Mouse (Mus musculus): Measurements from ENCODE around the gene Tmem150c.
A peak's percentile ranks its signal among the peaks of the same experiment; 100 is the strongest.

Gene Tmem150c

DNA sequence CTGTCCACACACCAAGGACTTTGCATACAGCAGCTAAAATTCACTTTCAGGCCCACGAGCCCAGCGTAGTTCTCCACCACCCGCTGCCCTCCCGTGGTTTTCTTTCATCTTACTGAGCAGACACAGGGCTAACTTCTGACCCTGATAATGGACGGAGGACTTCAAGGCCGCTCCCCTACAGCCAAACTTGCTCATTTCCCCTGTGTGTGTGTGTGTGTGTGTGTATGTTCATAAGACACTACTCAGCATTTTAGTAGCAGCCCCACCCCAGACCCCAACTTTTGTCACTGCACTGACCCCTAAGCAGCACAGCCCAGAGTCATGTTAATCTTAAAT, at the start of gene Tmem150c:
Tmem150c (minus strand) TSS at position 171 of the 336 bp plus-strand sequence.
- no peak for DNase-seq (ENCODE audit: low spot score)

DNA sequence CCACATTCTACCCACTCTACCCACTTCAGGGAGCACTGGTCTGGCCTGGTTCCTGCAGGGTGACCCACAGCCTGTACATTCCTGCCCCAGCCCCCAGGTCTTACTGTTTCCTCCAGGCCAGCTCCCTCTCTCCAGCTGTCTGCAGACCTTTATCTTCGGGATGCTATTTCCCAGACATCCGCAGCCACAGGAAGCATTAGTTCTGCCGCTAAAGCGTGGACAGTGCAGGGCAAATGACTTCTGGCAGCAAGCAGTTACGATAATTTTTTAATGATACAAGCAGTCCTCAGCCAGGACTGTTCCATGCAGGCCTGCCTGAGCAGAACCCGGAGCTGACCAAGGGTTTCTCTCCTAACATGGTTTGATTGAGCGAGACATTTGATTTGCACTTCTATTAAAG, 49.5 kb upstream of the Tmem150c start:
- DNase-seq (ENCODE audit: low spot score) = no peak

DNA sequence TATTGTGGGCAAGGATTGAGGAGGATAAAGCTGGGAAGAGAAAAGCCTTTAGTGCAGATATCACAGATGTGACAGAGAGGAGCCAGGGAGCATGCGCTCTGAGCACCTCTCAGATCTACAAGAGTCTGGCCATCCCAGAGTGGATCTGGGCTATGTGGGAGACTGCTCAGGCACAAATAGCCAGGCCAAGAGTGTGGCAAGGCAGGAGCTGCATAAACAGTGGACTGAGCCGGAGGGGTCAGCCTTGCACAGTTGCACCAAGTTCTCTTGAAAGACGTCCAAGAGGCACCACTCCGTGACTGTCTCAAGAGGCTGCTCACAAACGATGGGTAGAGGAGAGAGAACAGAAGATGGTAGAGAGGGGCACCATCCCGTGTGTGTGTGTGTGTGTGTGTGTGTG, 47.1 kb upstream of the Tmem150c start:
- no peak for DNase-seq (ENCODE audit: low spot score)

DNA sequence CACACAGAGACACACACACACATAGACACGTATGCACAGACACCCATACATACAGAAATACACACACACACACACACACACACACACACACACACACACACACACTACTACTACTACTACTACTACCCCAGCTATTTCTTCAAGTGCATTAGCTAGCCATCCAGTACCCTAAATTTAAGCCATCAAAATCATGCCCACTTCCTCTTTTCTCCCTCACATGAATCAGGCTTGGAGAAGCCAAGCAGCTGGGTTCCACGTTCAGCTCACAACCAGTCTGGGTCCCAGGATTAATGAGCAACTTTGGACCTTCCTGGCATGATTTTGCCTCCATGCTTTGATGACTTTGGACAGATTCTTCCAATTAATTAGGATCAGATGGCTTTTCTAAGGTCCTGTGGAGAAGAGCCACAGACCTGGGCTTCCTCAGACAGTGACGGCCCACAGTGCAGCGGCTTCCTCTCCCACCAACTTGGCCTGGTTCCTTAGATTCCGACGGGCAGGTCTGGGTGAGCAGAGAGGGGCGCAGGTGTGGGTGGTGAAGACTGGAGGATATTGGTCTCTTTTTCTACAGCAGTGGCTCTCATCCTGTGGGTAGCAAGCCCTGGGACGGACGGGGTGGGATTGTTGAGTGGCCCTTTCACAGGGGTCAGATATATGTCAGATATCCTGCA, 46.0 kb upstream of the Tmem150c start:
- no peak for DNase-seq (ENCODE audit: low spot score)

DNA sequence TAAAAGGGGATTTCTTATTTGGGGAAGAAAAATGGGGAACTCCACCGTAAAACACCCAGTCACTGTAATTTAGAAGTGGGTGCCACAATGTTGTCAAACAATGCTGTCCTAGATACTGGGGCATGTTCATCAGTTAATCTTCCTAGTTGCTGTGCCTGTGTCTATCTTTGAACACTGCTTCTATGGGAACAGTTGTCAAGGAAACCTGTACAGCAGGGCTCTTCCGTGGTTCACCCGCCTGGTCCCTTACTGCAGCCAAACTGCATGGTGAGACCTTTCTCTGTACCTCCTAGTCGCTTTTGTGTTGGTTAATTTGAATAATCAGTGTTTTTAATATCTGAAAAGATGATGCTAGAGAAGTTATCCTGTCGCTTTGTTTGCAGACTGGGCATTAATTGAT, 41.2 kb upstream of the Tmem150c start:
- peak; percentile 53 for DNase-seq (ENCODE audit: low spot score)

DNA sequence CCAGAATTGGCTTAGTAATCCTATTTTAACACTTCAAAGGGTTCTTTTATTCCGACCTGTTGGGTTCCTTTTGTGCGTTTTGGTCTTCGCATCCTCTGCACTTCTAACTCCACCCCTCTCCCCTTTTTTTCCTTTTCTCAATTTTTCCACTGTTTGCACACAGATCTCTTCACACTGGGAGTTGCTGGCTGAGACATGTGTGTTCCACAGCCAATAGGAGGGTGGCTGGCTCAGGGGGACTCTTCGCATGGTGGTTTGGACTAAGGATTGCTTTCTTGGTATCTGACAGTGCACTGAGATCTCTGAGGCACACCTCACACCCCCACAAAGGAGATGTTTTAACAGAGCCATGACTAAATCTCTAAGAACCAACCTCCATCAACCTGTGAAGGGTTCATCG, 40.7 kb upstream of the Tmem150c start:
- no peak for DNase-seq (ENCODE audit: low spot score)

DNA sequence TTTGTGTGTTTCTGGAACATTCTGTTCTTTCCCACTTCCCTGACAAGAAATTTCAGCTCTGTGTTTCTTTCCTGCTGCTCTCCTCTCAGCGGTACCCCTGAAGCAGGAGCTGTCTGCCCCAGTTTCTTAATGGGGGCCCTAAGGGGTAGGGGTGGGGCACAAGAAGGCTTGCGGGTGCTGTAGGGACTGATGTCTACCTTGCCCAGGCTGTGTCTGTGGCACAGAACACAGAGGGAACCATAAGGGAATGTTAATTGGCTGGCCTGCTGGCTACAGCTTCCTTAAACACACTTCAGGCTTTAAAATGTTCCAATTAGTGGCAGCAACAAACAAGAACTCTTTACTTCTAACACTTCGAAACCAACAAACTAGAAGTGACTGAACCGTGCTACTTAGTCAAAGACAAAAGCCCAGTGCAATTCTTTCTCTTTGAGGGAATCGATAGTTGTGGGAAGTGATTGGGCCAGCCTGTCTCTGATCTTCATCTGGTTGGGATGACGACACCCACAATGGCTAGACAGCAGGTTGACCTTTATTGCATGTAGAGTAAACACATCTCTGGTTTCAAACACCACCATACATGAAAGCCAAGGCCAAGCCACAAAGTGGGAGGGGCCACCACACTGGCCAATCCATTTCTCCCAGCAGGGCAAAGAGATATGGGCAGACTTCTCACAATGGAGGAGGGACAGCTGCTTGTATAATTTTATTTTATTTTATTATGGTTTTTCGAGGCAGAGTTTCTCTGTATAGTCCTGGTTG, 39.7 kb upstream of the Tmem150c start:
- DNase-seq (ENCODE audit: low spot score) = no peak

DNA sequence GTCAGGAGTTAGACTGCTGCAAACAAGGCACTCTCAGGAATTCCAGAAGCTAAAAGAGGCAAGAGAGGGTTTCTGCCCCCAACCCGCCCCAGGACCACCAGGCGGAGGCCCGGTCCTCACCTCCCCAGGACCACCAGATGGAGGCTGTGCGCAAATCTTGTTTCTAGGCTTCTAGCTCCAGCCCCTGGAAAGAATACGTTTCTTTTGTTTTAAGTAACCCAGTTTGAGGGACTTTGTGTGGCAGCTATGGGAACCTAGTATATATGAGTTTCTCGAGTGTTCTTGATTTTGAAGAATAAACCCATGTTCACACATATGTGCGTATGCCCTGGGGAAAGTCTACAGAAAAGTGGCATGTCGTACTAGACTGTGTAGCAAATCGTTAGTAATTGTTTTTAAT, 37.9 kb upstream of the Tmem150c start:
- DNase-seq (ENCODE audit: low spot score) = no peak

DNA sequence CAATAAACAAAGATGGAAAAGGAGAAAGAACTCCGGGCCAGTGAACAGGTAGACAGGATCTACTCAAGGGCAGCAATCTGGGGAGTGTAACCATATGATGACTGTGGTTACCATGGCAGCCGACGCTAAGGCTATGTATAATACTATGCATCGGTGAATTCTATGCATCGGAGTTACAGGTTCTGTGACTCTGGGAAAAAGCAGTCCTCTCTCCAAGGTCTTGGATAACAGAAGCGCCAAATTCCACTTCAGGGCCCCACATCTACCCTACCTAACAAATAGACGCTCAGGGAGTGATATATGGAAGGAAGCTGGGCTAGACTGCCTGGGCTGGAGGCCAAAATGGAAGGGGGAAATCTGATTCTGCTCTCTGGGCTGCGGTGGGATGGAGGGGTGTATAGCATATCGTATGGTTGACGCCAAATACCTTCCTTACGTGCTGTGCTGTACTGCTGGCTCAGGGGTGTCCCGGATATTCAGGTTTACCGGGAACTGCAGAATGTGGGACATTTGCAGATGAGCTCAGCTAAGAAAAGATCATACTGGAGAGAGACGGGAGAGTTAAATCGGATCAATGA, 37.3 kb upstream of the Tmem150c start:
- DNase-seq (ENCODE audit: low spot score) = no peak

DNA sequence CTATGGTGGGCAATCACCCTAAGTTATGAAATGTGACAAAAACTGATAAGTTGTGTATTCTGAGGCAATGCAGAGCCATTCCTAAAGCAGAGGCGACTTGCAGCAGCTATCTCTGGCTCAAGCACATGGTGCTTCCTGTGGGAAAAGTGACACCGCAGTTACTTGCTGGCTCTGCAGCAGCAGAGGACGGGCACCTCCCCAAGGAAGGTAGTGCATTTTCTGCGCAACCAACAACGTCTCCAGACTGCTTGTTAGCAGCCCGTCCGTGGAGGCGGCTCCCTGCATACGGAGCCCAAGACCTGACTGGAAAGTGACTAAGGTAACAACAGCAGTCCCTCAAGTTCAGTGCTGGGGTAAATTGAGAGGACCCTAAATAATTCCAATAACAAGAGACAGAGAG, 36.8 kb upstream of the Tmem150c start:
- DNase-seq (ENCODE audit: low spot score) = no peak

DNA sequence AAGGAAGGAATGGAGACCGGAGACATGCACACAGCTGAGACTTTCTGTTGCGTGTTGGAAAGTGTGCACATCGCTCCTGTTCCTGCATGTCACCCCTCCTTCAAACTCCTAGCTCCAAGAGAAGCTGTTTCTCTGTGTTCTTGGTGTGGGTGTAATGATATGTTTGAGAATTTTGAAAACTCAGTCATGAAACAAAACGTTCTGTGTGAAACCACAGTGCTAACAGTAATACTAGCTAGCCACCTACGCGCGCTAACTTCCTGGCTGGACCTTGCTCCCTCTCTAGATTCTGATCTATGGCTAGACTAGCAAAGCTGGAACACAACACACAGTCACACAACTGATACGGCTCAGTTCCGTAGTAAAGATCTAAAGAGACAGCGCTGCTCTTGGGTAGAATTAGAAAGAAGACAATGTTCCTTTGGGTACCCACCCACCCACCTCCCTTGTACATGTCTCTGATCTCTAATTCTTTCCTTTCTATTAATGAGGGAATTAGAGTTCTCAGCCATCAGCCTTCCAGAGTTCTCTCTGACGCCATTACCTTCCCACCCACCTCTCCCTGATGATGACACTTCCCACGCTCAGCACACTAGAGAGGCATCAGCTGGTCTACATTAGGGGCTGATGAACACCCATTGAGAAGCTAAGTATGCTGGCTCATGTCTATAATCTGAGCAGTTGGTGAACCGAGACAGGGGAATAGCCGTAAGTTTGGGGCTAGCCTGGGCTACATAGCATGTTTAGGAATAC, 32.0 kb upstream of the Tmem150c start:
- DNase-seq (ENCODE audit: low spot score) = no peak

DNA sequence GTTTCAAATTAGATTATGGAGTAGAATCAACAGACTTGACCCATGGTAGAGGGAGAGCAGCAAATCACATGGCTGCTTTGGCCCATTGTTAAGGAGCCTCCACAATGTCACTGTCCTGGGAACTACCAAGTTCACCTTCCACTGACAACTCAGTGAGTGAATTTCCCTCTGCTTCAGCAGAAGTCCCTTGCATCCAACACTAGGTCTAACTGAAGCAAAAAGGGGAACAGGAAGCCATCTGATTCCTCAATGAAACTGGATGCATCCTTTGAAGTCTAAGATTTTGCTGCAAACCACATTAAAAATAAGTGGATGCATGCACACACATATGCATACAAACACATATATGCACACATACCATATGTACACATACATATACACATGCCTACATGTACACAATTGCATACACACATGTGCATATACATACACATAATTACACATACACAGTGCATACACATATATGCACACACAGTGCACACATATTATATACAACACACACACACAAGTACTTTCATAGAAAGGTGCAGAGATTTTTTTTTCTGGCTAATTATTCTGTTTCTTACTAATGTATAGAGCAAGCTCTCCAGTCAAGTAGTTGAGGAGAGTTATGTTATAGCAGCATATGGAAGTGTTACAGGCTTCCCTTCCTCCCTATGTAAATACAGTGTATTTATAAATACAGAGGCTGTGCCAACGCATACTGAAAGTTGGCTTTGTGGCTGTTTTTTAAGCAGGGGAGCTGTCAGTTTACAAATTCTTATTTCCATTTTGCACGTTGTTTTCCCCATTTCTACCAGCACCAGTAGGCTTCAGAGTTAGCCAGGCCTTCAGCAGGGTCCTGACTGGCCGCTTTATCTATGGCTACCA, 27.7 kb upstream of the Tmem150c start:
- no peak for DNase-seq (ENCODE audit: low spot score)

DNA sequence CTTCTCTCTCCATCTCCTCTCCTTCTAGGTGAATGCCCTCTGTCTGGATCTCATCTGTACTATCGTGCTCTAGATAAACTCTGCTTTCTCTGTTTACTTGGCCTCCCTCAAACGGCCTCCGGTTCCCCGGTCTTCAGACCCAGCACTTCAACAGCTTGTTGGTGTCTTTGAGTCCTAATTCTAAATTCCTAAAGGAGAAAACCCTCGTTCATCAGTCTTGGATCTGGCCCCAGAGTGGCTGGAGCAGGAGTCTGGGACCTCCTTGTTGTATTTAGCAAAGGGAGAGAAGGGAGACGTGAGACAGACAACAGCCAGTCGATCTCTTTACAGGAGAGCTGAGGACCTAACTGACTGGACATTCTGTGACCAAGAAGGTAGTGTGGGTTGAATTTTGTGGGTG, 27.0 kb upstream of the Tmem150c start:
- DNase-seq (ENCODE audit: low spot score) = no peak

DNA sequence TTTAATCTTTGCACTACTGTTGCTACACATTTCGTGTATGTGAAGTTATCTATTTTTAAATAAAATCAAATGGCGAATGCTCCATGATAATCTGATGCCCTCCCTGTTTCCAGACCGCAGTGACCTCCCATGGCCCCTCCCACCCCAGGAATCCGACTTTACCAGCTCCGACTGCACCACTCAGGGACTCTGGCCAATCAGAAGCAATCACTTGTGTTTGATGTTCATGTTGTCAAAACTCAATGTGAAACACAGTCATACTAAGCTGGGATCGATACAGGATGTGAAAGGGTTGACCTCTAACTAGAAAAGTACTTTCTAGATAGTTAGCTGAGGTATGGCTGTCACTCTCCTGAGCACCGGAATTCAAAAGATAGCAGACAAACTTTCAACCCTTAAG, 26.3 kb upstream of the Tmem150c start:
- peak; percentile 44 for DNase-seq (ENCODE audit: low spot score)

DNA sequence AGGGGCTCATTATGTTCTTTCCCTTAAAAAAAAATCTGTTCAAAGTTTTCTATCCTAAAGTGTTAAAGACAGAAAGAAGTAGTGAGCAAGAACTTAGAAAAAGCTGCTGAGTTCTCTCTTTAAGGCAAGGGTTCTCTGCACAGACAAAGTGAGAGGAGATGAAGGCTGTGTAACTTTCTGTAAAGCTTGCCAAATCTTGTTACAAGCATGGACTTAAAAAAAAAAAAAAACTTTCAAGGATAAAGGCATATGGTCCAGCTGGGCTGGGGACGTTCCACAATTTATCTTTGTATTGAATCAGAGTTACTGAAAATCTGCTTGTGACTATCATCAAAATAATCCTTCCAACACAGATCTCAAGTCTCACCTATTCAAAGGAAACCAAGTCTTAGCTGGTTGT, 21.4 kb upstream of the Tmem150c start:
- DNase-seq (ENCODE audit: low spot score) = no peak

DNA sequence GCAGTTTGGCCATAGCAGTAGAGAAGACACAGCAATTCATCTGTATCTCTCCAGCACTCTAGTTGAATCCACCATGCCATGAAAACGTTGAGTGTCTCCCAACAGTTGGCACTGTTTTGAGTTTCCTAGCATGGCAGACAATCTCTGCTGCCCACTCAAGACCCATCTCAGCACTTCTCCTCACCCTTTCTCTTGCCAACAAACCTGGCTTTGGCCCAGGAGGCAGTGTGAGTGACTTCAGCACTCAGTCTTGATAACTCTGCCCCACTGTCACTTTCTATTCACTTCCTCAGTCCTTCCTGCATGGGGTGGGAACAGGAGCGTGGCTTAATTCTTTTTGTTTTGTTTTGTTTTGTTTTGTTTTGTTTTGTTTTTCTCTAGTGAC, 19.2 kb upstream of the Tmem150c start:
- no peak for DNase-seq (ENCODE audit: low spot score)

DNA sequence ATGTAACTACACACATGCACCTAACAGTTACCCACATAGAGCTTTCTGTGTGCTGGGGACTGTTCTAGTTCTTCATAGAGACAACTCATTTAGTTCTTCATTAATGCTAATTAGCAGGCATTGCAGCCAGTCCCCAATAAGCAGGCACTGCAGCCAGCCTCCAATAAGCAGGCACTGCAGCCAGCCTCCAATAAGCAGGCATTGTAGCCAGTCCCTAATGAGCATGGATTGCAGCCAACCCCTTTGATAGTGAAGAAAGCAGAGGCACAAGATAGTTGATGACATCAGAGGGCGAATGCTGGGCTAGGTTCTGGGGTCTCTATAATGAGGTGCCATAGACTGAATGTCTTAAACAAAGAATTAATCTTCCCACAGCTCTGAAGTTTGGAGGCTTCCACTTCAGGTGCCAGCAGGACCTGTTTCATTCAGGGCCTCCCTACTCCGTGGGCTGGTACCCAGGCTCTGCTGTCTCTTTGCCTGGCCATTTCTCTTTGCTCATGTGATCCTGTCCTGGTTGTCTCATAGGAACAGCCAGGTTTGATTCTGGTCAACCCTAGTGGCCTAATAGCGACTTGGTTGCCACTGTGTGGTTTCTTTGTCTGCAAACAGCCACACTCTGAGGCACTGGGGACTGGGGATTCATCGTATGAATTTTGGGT, 18.6 kb upstream of the Tmem150c start:
- DNase-seq (ENCODE audit: low spot score) = no peak

DNA sequence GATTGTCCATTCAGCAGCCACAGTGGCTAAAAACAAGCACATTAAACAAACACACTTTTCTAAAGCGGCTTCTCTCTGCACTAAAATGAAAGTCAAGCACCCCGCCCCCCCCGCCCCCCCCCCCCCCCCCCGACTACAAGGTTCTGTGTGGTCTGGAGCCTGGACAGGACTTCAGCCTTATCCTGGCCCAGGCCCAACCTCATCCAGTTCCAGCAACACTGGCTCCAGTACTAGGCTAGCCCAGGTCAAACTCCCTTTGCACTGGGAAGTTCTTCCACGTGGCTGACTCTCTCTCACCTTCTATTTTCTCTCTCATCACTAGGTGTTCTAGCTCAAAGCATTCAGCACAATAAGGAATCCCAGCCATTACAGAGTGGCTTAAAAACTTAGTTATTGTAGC, 17.9 kb upstream of the Tmem150c start:
- DNase-seq (ENCODE audit: low spot score) = no peak

DNA sequence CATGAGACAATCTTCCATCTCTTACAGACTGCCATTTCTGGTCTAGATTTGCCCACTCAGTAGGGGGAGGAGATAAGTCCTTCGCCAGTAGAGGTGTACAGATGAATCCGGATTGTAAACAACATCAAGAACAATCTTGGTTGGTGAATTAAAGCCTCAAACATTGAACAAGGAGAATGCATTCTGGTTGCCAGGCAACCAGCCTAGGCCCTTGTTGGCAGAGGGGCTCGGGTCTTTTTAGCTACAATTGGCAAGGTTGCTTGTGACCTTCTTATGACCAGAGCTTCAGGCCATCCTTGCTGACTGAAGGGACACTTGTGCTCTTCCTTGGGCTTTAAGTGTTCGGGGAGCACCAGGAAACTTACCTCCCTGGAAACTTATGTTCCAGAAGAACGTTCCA, 16.5 kb upstream of the Tmem150c start:
- DNase-seq (ENCODE audit: low spot score) = peak; percentile 27

DNA sequence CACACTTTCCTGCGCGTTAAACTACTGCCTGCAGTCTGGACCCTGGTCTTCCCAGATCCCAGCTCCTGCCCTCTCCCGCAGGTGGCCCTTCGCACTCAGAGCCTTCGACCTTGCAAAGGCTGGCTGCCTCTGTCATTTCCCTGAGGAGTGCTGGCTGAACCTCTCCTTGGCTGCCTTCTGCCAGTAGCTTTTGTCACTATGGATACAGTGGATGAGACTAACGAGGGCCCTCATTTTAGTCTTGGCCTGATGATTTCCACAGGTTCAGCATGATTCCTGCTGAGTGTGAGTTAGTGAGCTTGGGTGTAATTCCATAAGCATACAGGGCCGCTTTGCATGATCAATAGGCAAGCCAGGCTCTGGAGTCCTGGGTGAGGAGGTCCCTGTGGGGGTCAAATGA, 16.0 kb upstream of the Tmem150c start:
- DNase-seq (ENCODE audit: low spot score) = no peak

DNA sequence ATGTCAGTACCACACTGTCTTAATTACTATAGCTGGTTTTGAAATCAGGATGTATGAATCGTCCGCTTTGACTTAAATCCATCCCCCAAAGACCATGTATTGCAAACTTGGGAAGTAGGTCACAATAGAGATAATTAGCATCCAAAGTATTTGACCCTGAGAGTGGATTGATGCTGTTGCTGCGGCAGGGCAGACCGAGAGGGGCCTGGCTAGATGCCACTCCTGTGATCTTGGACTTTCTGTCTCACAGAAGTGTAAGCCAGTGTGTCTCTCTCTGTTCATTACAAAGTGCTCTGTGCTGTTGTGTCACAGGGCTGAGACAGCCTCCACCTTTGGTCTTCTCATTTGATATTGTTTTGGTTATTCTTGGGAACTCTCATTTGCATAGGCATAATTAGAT, 12.5 kb upstream of the Tmem150c start:
- no peak for DNase-seq (ENCODE audit: low spot score)

Data from embryo, embryonic 10 days (tissue).